Mouse (Mus musculus) adrenal gland, adult 18-20 months (tissue): ENCODE data around the gene Zc3hav1l. TPM values are rescaled to one million over a fixed set of nuclear protein-coding genes. Genes with fewer than 3 reads are reported as not detected.

Experiments used
- total RNA-seq, 2 experiments: library from RNA; stranded (reverse); gene quantifications; 1 replicate in 1 of 2; 2 replicates in 1 of 2; pipeline ENCODE4 v1.2.3; 2021

The Zc3hav1l gene
- total RNA-seq, 2 experiments from 2014 or later: 2.1 to 2.8 TPM

Other genes with a start within 250 kb of the Zc3hav1l start
- not detected for gene Tmem213, start 190.0 kb downstream of the Zc3hav1l start, total RNA-seq
- gene Atp6v0a4, start 174.7 kb downstream of the Zc3hav1l start, total RNA-seq: 1 to 10 TPM in 1 of 2 experiments, under 1 TPM in 1; 0.86 to 2.0 TPM
- gene D630045J12Rik, start 45.2 kb downstream of the Zc3hav1l start, total RNA-seq: 1 to 10 TPM; 2.6 to 3.1 TPM
- 10 to 100 TPM; 50.6 to 65.0 TPM for gene Zc3hav1, start 55.3 kb upstream of the Zc3hav1l start, total RNA-seq
- 1 to 10 TPM; 1.3 to 2.3 TPM for gene Ttc26, start 82.2 kb upstream of the Zc3hav1l start, total RNA-seq
- 10 to 100 TPM; 25.5 to 26.8 TPM for gene Ubn2, start 134.7 kb upstream of the Zc3hav1l start, total RNA-seq
- 100 to 1,000 TPM; 109 to 148 TPM for gene Fmc1, start 234.2 kb upstream of the Zc3hav1l start, total RNA-seq